Mouse (Mus musculus) frontal cortex, postnatal 10 days (tissue): ENCODE data around the gene Wipi1.
"Not testable (repeated sequence)": the region's sequence is repeated elsewhere in the genome, so short reads cannot be mapped to it uniquely, and the experiment has no call there.

ENCODE experiments used
- DNase-seq, 2 experiments: peaks; one replicate each; pipeline ENCODE4 v3.0.0; 2022; ENCODE audit warnings: low spot score in 2 of 2, mixed read lengths in 1 of 2

Gene Wipi1

GRCm38 (mm10) chr11:109611303-109612149 lies at the start of gene Wipi1:
Gene Wipi1 (minus strand): TSS chr11:109611967.
- DNase-seq, result peak; percentile 97 to 98

GRCm38 (mm10) chr11:109660526-109660925 lies 48.8 kb upstream of the Wipi1 start:
- not testable (repeated sequence) for DNase-seq

- DNase-seq, result no peak
Observed at GRCm38 (mm10) chr11:109656232-109656631, 44.5 kb upstream of the Wipi1 start.

- DNase-seq, result no peak
Observed at GRCm38 (mm10) chr11:109654581-109654980, 42.8 kb upstream of the Wipi1 start.

GRCm38 (mm10) chr11:109653201-109653600 lies 41.4 kb upstream of the Wipi1 start:
- DNase-seq, result no peak

GRCm38 (mm10) chr11:109652505-109652904 lies 40.7 kb upstream of the Wipi1 start:
- no peak for DNase-seq

GRCm38 (mm10) chr11:109651566-109652024 lies 39.8 kb upstream of the Wipi1 start:
- peak in 1 of 2 experiments; percentile 42 for DNase-seq

- peak; percentile 88 to 94 for DNase-seq
Observed at GRCm38 (mm10) chr11:109650788-109651565, 39.2 kb upstream of the Wipi1 start.

- peak; percentile 80 to 88 for DNase-seq
Observed at GRCm38 (mm10) chr11:109649975-109650701, 38.4 kb upstream of the Wipi1 start.

- no peak for DNase-seq
Observed at GRCm38 (mm10) chr11:109649206-109649605, 37.4 kb upstream of the Wipi1 start, which contains the start of gene Prkar1a. Gene Prkar1a (plus strand): TSS chr11:109649405.

GRCm38 (mm10) chr11:109648510-109648909 lies 36.7 kb upstream of the Wipi1 start:
- DNase-seq, result peak in 1 of 2 experiments; percentile 31

GRCm38 (mm10) chr11:109641498-109642222 lies 29.9 kb upstream of the Wipi1 start:
- DNase-seq, result no peak

GRCm38 (mm10) chr11:109635871-109636395 lies 24.2 kb upstream of the Wipi1 start:
- DNase-seq, result no peak

GRCm38 (mm10) chr11:109634928-109635327 lies 23.2 kb upstream of the Wipi1 start:
- no peak for DNase-seq

- DNase-seq, result no peak
Observed at GRCm38 (mm10) chr11:109629021-109629521, 17.3 kb upstream of the Wipi1 start.

GRCm38 (mm10) chr11:109628099-109628498 lies 16.3 kb upstream of the Wipi1 start:
- no peak for DNase-seq

- DNase-seq, result no peak
Observed at GRCm38 (mm10) chr11:109627648-109628047, 15.9 kb upstream of the Wipi1 start.

- no peak for DNase-seq
Observed at GRCm38 (mm10) chr11:109623238-109623637, 11.5 kb upstream of the Wipi1 start.

- DNase-seq, result no peak
Observed at GRCm38 (mm10) chr11:109622518-109623037, 10.8 kb upstream of the Wipi1 start.

- DNase-seq, result peak in 1 of 2 experiments; percentile 44
Observed at GRCm38 (mm10) chr11:109621183-109621582, 9.4 kb upstream of the Wipi1 start.
